Mouse (Mus musculus) fat pad, adult 2 months (tissue): ENCODE measurements around the gene Vpreb1.
"Not testable (repeated sequence)": the region's sequence is repeated elsewhere in the genome, so short reads cannot be mapped to it uniquely, and the experiment has no call there.

Source experiments
- DNase-seq: peaks from one replicate; pipeline ENCODE4 v3.0.0-alpha.2; 2011; ENCODE audit warnings: low read depth, low spot score; ENCODE audit errors: extremely low read depth

The Vpreb1 gene

GRCm38 (mm10) chr16:16856054-16856453, 14.6 kb downstream of the Vpreb1 start:
- DNase-seq, result not testable (repeated sequence)

GRCm38 (mm10) chr16:16855541-16855940, 15.1 kb downstream of the Vpreb1 start:
- DNase-seq, result no peak

- no peak for DNase-seq
Measured at GRCm38 (mm10) chr16:16854836-16855235, 15.8 kb downstream of the Vpreb1 start.

- DNase-seq, result peak; percentile 83
Measured at GRCm38 (mm10) chr16:16852411-16852810, 18.2 kb downstream of the Vpreb1 start.

- no peak for DNase-seq
Measured at GRCm38 (mm10) chr16:16849196-16849595, 21.4 kb downstream of the Vpreb1 start.

GRCm38 (mm10) chr16:16829671-16830070, 41.0 kb downstream of the Vpreb1 start:
- no peak for DNase-seq

GRCm38 (mm10) chr16:16828757-16829615, 41.7 kb downstream of the Vpreb1 start, which contains the start of gene Spag6l:
Spag6l (minus strand) TSS chr16:16829456.
- DNase-seq, result no peak

GRCm38 (mm10) chr16:16826223-16826622, 44.4 kb downstream of the Vpreb1 start:
- DNase-seq, result no peak

- no peak for DNase-seq
Measured at GRCm38 (mm10) chr16:16825476-16825875, 45.2 kb downstream of the Vpreb1 start.
